Mouse (Mus musculus): ENCODE measurements at regions not wholly inside any gene's neighbourhood (a gene's known extent, or its start where the extent isn't known, plus 50 kb on each side); places are given as distances from the start of the nearest gene placed in this dataset.

- no peak for ATAC-seq (ENCODE audit: insufficient number of reproducible peaks, insufficient read depth, low FRiP score, low TSS enrichment, low read depth)
- H3K9ac ChIP-seq, result no peak overlapping the region
- H3K27ac ChIP-seq, result no peak overlapping the region
- H3K4me3 ChIP-seq, result no peak overlapping the region
- no peak overlapping the region for H3K4me2 ChIP-seq
- H3K36me3 ChIP-seq, result no peaks in the 10 kb centered on the region
- H3K27me3 ChIP-seq, result no peaks in the 10 kb centered on the region
- 0 out of 2 replicates have a peak, but pooled peaks cover 5% of the 10 kb centered on the region for H3K4me1 ChIP-seq
- H3K9me3 ChIP-seq, result no peaks in the 10 kb centered on the region
- WGBS, result 88% methylated on average over 1 of the region's 1 CpGs
These were observed 255.5 kb upstream of the Cdh5 start for GRCm38 (mm10) chr8:103845964-103846363.

GRCm38 (mm10) chr8:103846382-103846976 lies 254.9 kb upstream of the Cdh5 start:
- Histone ChIP-seq H3K9ac (no peak overlapping the region), H3K4me2 (no peak overlapping the region), H3K4me3 (no peak overlapping the region), H3K27me3 (no peaks in the 10 kb centered on the region), H3K9me3 (no peaks in the 10 kb centered on the region), H3K4me1 (0 out of 2 replicates have a peak, but pooled peaks cover 5% of the 10 kb centered on the region), H3K27ac (no peak overlapping the region), H3K36me3 (no peaks in the 10 kb centered on the region)
- no peak for ATAC-seq (ENCODE audit: insufficient number of reproducible peaks, insufficient read depth, low FRiP score, low TSS enrichment, low read depth)
- WGBS, result 55% methylated on average over 10 of the region's 10 CpGs

GRCm38 (mm10) chr8:103849785-103850184 lies 251.6 kb upstream of the Cdh5 start:
- no peaks in the 10 kb centered on the region for H3K9me3 ChIP-seq
- no peaks in the 10 kb centered on the region for H3K36me3 ChIP-seq
- ATAC-seq (ENCODE audit: insufficient number of reproducible peaks, insufficient read depth, low FRiP score, low TSS enrichment, low read depth), result no peak
- no peak overlapping the region for H3K9ac ChIP-seq
- H3K27me3 ChIP-seq, result no peaks in the 10 kb centered on the region
- 0 out of 2 replicates have a peak, but pooled peaks cover 5% of the 10 kb centered on the region for H3K4me1 ChIP-seq
- no peak overlapping the region for H3K4me3 ChIP-seq
- WGBS, result 88% methylated on average over 2 of the region's 2 CpGs
- H3K4me2 ChIP-seq, result no peak overlapping the region
- H3K27ac ChIP-seq, result no peak overlapping the region

GRCm38 (mm10) chr8:103851286-103851685 lies 250.1 kb upstream of the Cdh5 start:
- Histone ChIP-seq H3K27me3 (no peaks in the 10 kb centered on the region), H3K27ac (no peak overlapping the region), H3K9ac (no peak overlapping the region), H3K4me2 (no peak overlapping the region), H3K4me1 (0 out of 2 replicates have a peak, but pooled peaks cover 11% of the 10 kb centered on the region), H3K9me3 (no peaks in the 10 kb centered on the region), H3K4me3 (no peak overlapping the region), H3K36me3 (no peaks in the 10 kb centered on the region)
- 69% methylated on average over 8 of the region's 8 CpGs for WGBS
- no peak for ATAC-seq (ENCODE audit: insufficient number of reproducible peaks, insufficient read depth, low FRiP score, low TSS enrichment, low read depth)

- H3K27me3 ChIP-seq, result no peaks in the 10 kb centered on the region
- no peak overlapping the region for H3K4me2 ChIP-seq
- no peak overlapping the region for H3K27ac ChIP-seq
- no peaks in the 10 kb centered on the region for H3K36me3 ChIP-seq
- no peak for ATAC-seq (ENCODE audit: insufficient number of reproducible peaks, insufficient read depth, low FRiP score, low TSS enrichment, low read depth)
- H3K9me3 ChIP-seq, result no peaks in the 10 kb centered on the region
- H3K4me3 ChIP-seq, result no peak overlapping the region
- H3K9ac ChIP-seq, result no peak overlapping the region
- 80% methylated on average over 4 of the region's 4 CpGs for WGBS
- H3K4me1 ChIP-seq, result 0 out of 2 replicates have a peak, but pooled peaks cover 6% of the 10 kb centered on the region
These were observed 248.4 kb upstream of the Cdh5 start for GRCm38 (mm10) chr8:103853048-103853447.

- H3K4me3 ChIP-seq, result no peak overlapping the region
- no peaks in the 10 kb centered on the region for H3K9me3 ChIP-seq
- WGBS, result 63% methylated on average over 9 of the region's 9 CpGs
- 0 out of 2 replicates have a peak, but pooled peaks cover 6% of the 10 kb centered on the region for H3K4me1 ChIP-seq
- no peak overlapping the region for H3K4me2 ChIP-seq
- no peak overlapping the region for H3K9ac ChIP-seq
- no peaks in the 10 kb centered on the region for H3K27me3 ChIP-seq
- no peak for ATAC-seq (ENCODE audit: insufficient number of reproducible peaks, insufficient read depth, low FRiP score, low TSS enrichment, low read depth)
- H3K27ac ChIP-seq, result no peak overlapping the region
- H3K36me3 ChIP-seq, result no peaks in the 10 kb centered on the region
These were observed 246.1 kb upstream of the Cdh5 start for GRCm38 (mm10) chr8:103855291-103855690.

- no peaks in the 10 kb centered on the region for H3K9me3 ChIP-seq
- H3K27me3 ChIP-seq, result no peaks in the 10 kb centered on the region
- H3K9ac ChIP-seq, result no peak overlapping the region
- no peak for ATAC-seq (ENCODE audit: insufficient number of reproducible peaks, insufficient read depth, low FRiP score, low TSS enrichment, low read depth)
- no peak overlapping the region for H3K4me2 ChIP-seq
- no peak overlapping the region for H3K4me3 ChIP-seq
- H3K27ac ChIP-seq, result no peak overlapping the region
- H3K36me3 ChIP-seq, result no peaks in the 10 kb centered on the region
- 93% methylated on average over 1 of the region's 1 CpGs for WGBS
- 0 out of 2 replicates have a peak, but pooled peaks cover 9% of the 10 kb centered on the region for H3K4me1 ChIP-seq
These were observed 242.3 kb upstream of the Cdh5 start for GRCm38 (mm10) chr8:103859130-103859529.

- Histone ChIP-seq H3K4me1 (peaks cover 13% of the 10 kb centered on the region), H3K27ac (peak overlapping the region; percentile 63), H3K4me3 (no peak overlapping the region), H3K4me2 (no peak overlapping the region), H3K36me3 (no peaks in the 10 kb centered on the region), H3K27me3 (no peaks in the 10 kb centered on the region), H3K9me3 (no peaks in the 10 kb centered on the region), H3K9ac (no peak overlapping the region)
- WGBS, result 30% methylated on average over 7 of the region's 7 CpGs
- peak; percentile 72; the same call in 1 of the 2 replicates for ATAC-seq (ENCODE audit: insufficient number of reproducible peaks, insufficient read depth, low FRiP score, low TSS enrichment, low read depth)
These were observed 227.6 kb upstream of the Cdh5 start for GRCm38 (mm10) chr8:103873598-103874502.

- no peaks in the 10 kb centered on the region for H3K36me3 ChIP-seq
- H3K27ac ChIP-seq, result peak overlapping the region; percentile 63; the same call in 1 of the 2 replicates
- no peaks in the 10 kb centered on the region for H3K9me3 ChIP-seq
- H3K4me3 ChIP-seq, result no peak overlapping the region
- peak; percentile 68; the same call in 1 of the 2 replicates for ATAC-seq (ENCODE audit: insufficient number of reproducible peaks, insufficient read depth, low FRiP score, low TSS enrichment, low read depth)
- WGBS, result 29% methylated on average over 8 of the region's 8 CpGs
- H3K27me3 ChIP-seq, result no peaks in the 10 kb centered on the region
- H3K4me2 ChIP-seq, result no peak overlapping the region
- H3K4me1 ChIP-seq, result peaks cover 13% of the 10 kb centered on the region
- no peak overlapping the region for H3K9ac ChIP-seq
These were observed 226.9 kb upstream of the Cdh5 start for GRCm38 (mm10) chr8:103874506-103874905.

GRCm38 (mm10) chr8:103879505-103879904 lies 221.9 kb upstream of the Cdh5 start:
- H3K27me3 ChIP-seq, result no peaks in the 10 kb centered on the region
- WGBS, result 92% methylated on average over 2 of the region's 2 CpGs
- H3K9ac ChIP-seq, result no peak overlapping the region
- no peaks in the 10 kb centered on the region for H3K9me3 ChIP-seq
- no peaks in the 10 kb centered on the region for H3K36me3 ChIP-seq
- peaks cover 5% of the 10 kb centered on the region for H3K4me1 ChIP-seq
- H3K4me3 ChIP-seq, result no peak overlapping the region
- ATAC-seq (ENCODE audit: insufficient number of reproducible peaks, insufficient read depth, low FRiP score, low TSS enrichment, low read depth), result no peak
- no peak overlapping the region for H3K27ac ChIP-seq
- H3K4me2 ChIP-seq, result no peak overlapping the region

GRCm38 (mm10) chr8:103880431-103881145 lies 220.8 kb upstream of the Cdh5 start:
- WGBS, result 79% methylated on average over 14 of the region's 14 CpGs
- Histone ChIP-seq H3K4me2 (no peak overlapping the region), H3K4me3 (no peak overlapping the region), H3K27me3 (no peaks in the 10 kb centered on the region), H3K4me1 (peaks cover 5% of the 10 kb centered on the region; the same call in 1 of the 2 replicates), H3K27ac (0 out of 2 replicates have a peak overlapping the region, but pooled peaks have one; percentile 29), H3K36me3 (no peaks in the 10 kb centered on the region), H3K9me3 (no peaks in the 10 kb centered on the region), H3K9ac (no peak overlapping the region)
- no peak for ATAC-seq (ENCODE audit: insufficient number of reproducible peaks, insufficient read depth, low FRiP score, low TSS enrichment, low read depth)

All from embryonic facial prominence, embryonic 13.5 days (tissue).